Mouse (Mus musculus) erythroid progenitor cell, adult 5-6 weeks (primary cell): ENCODE results near the gene Tmem230. TPM values are rescaled to one million over a fixed set of nuclear protein-coding genes. Genes with fewer than 3 reads are reported as not detected.

Source experiments
- ATAC-seq: replicated peaks from 2 replicates; pipeline ENCODE4 v1.8.0; 2016; ENCODE audit warnings: moderate number of reproducible peaks, mild to moderate bottlenecking, moderate TSS enrichment, inconsistent platforms; ENCODE audit not compliant: poor library complexity, low FRiP score, severe bottlenecking
- total RNA-seq, 2 experiments: library from RNA; stranded (forward) in 1 of 2; stranded (reverse) in 1 of 2; fragments of 150-400 nt in 1 of 2; fragments of 186-747, 209-891 nt in 1 of 2; gene quantifications; 2 replicates each; pipeline versions ENCODE4 v1.2.3 to v1.2.4; 2015 to 2017; ENCODE audit warnings: low replicate concordance in 2 of 2

The Tmem230 gene
- total RNA-seq, 2 experiments from 2014 or later, result 11.7 to 19.7 TPM

DNA sequence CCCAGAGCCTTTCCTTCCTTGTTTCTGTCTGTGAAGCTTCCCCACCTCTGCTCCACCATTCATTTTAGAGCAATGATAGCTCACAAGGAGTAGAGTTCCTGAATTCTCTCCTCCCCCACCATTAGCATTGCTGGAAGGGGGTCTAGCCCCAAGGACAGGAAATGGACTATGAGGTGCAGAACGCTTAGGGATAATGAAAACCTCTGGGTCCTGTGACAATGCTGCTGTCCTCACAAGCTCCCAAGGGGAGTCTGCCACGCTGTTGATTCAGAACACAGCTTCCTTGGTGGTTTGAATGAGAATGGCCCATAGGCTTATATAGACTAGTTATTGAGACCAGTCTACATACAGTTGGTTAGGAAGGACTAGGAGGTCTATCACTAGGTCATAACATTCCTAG lies 12.3 kb downstream of the Tmem230 start:
- no peak for ATAC-seq

- no peak for ATAC-seq
Observed at GRCm38 (mm10) chr2:132233985-132234765, 13.4 kb downstream of the Tmem230 start.

GRCm38 (mm10) chr2:132232413-132232945 lies 15.1 kb downstream of the Tmem230 start:
- no peak for ATAC-seq

GRCm38 (mm10) chr2:132224359-132224758 lies 23.2 kb downstream of the Tmem230 start:
- ATAC-seq, result no peak

DNA sequence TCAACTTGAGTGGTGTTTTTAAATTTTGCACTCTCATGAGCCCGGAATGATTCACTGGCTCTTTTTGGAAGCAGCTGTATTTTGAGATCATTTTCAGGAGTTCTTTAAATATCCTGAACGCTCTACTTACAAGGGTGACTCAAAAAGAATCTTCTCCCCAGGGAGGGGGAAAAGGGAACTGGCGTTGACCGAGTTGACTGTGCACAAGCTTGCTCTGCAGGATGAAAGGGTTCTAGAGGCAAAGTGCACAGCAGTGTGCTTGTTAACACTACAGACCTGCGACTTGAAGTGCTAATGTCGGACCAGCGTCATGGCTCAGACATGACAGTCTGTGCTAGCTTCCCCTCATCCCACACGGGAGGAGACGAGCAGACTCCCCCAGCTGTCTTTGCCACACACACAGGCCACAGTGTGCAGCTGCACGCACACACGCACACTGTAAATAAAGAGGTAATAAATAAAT lies 26.0 kb downstream of the Tmem230 start:
- ATAC-seq, result no peak

DNA sequence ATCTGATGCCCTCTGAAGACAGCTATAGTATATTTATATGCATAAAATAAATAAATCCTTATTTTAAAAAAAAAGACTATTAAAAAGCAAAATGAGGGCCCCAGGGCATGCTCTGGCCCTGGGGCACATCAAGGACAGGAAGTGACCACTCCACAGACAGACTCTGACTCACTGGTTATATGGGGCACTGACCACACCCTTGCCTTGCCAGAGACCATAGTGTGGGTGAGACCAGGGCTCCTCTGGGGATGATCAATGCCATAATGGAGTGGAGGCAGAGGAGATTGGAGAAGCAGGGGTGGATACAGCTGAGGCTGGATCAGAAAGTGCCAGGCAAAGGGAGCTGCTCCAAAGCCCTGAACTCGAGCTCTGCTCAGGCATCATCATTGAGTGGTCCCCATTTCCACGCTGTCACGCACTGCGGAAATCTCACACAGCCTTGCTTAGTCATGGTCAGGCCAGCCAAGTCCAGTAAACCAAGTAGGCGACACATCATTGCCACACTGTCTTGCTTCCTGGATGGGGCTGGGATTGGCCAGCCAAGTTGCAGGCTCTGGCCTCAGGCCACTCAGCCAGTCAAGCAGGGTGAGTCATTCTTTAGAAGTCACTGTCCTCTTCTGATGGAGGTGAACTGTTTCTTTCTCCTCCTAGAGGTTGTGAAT lies 35.5 kb downstream of the Tmem230 start:
- no peak for ATAC-seq

DNA sequence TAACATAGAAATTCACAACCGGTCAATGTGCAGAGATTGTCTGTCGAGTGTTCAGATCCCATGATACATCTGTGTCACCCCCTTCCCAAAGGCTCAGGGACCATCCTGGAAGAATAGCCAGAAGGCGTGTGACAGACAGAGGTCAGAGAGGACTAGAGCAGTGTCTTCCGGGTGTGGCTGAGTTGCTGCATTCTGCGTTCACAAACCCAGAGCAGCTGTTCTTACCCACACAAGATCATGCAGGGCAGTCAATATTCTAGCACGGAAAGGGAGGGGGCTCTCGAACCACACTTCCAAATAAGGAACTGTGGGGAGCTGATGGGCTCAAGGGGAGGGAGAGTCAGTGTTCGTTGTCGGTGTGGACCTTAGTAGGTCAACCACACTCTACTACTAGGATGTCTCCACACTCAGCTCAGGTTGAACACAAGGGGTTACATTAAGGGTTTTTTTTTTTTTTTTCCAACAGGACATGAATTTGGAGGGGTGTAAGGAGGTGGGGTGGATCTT lies 36.7 kb downstream of the Tmem230 start:
- ATAC-seq, result no peak

DNA sequence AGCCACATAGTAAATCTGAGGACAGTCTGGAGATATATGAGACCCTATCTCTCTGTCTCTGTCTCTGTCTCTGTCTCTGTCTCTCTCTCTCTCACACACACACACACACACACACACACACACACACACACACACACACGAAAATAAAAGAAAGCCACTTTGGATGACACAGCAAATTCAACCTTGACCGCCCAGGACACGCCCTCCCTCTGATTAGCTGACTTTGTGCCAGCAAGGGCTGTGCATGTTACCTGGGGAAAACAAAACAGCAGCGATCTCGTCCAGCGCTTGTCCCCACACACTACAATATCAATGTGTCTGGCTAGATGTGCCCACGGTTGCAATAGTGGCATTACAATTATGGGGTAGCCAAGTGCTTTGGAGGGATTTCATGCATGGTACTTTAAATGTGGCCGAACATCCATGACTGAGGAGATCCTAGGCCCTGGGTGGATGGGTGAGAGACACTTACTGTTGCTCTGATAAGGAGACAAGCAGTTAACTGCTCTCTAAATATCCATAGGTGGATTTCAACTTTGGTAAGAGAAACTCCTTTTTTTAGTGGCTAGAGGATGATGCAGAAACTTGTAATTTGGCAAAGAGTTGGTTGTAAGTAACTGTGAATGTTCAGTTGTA lies 39.2 kb downstream of the Tmem230 start:
- ATAC-seq, result 0 out of 2 replicates have a peak, but pooled peaks have one; percentile 57

- no peak for ATAC-seq
Observed at GRCm38 (mm10) chr2:132206316-132206881, 41.2 kb downstream of the Tmem230 start.

DNA sequence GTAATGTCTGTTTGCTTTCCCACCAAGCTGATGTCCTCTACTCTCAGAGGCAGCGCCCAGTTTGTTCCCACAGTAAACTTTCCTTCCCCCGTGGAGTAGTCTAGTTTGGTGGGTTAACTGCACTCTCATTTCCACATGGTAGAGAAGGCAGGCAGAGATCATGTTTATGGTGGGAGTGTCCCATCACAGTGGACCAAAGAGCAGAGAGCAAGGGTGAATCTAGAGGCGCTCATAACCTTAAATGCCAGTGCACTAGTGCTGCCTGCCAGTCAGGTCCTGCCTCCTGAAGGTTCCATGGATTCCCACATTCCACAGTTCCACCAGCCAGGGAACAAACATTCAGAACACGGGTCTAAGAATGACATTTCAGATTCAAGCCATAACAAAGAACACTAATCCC lies 42.1 kb downstream of the Tmem230 start:
- ATAC-seq, result no peak

DNA sequence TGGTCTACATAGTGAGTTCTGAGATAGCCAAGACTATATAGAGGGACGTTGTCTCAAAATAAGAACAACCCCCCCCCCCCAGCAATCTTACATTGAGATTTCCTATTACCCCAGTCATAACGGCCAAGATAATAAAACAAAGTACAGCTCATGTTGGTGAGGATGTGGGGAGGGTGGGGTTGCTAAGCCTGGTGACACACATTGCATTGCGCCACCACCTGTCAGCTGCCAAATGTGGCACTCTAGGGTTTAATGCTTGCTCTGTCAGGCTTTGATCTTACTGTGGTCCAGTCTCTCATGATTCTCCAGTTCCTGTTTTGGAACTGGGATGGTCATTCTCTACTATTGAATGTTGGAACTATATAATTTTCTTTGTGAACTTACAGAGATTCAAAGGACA lies 43.8 kb downstream of the Tmem230 start:
- ATAC-seq, result no peak

GRCm38 (mm10) chr2:132203186-132203585 lies 44.4 kb downstream of the Tmem230 start:
- no peak for ATAC-seq

- no peak for ATAC-seq
Observed at GRCm38 (mm10) chr2:132198017-132198933, 49.3 kb downstream of the Tmem230 start.

DNA sequence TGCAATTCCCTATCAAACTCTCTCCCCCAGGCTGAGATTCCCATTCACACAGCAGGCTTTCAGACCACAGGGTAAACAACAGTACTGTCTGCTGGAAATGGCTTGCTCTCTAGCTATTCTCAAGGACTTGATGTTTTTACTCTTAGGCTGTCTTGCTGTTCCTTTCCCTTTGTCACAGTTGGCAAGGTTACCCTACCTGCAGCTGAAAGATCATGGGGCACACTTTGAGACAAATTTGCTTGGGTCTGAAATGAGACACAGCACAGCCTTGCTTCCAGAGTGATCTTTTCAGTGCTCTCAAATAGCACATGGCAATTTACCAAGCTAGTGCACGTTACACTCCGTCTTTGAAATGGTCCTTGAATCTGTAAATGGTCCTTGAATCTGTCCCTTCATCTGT lies 52.0 kb downstream of the Tmem230 start:
- no peak for ATAC-seq

DNA sequence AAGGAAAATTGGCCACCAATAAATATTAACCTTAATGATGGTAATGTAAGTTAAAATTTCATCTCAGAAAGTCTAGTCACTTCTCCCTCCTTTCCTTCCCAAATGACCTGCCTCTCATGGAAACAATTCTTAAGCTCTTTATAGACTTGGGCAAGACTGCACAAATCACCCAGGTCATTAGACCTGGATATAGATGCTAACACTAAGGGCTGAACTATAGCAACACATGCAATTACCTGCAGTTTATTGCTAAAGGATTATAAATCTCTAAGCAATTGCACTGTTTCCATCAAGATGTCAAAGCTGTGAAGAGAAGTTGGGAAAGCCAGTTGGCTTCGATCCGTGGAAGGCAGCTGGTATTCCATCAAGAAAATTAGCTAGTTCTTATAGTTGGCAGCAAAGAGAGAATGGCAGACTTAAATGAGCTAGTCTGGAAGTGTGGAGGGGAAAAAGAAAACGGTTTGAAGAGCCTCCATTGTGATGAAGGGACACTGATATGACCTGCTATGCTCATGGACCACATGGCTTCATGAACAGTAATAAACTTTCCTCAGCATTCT lies 56.9 kb downstream of the Tmem230 start:
- no peak for ATAC-seq
